Mouse (Mus musculus): ENCODE data around the gene Paqr6. TPM values are rescaled to one million over a fixed set of nuclear protein-coding genes. Genes with fewer than 3 reads are reported as not detected.

Paqr6 gene
- polyA plus RNA-seq, 1 experiment from 2014 or later, result 1.1 TPM

DNA sequence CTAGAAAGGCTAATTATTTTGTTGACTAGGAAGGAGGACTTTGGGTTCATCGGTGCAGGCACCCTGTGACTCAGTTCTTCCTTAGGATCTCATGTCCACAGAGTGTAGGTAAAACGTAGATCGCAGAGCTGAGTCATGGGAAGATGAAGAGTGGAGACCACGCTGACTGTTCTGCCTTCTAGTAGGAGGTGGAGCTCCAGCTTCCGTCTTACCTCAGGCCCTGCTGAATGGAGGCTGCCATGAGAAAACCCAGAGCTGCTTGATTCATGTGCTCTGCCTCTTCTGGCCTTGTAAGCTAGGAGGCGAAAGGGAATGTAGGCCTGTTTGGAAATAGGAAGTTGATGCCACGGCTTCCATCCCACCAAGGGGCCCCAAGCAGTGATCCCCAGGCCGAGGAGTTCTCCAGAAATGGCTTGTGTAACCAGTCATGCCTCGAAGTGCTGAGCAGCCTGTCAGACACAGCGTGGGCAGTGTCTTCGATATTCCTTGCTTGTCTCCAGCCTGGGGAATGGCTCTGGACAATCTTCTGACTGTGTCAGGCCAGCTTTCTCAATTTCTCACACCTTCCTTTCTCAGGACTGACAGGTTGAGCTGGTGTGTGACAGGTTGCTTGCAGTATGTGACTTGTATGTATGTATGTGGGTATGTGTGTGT, 26.9 kb upstream of the Paqr6 start:
- 93% methylated on average over 11 of the region's 11 CpGs for WGBS
- Histone ChIP-seq H3K36me3 (ENCODE audit: control insufficient read depth, insufficient read depth, low read length) (no peaks in the 10 kb centered on the region; the same call in 1 of the 2 replicates), H3K4me2 (ENCODE audit: low read depth, low read length, severe bottlenecking) (peak overlapping the region; percentile 58; the same call in 1 of the 2 replicates), H3K27me3 (ENCODE audit: control insufficient read depth, insufficient read depth, low read length) (no peaks in the 10 kb centered on the region), H3K4me3 (ENCODE audit: low read depth, low read length) (0 out of 2 replicates have a peak overlapping the region, but pooled peaks have one; percentile 6), H3K9me3 (ENCODE audit: control insufficient read depth, low read length) (no peaks in the 10 kb centered on the region), H3K4me1 (replicated peaks; ENCODE audit: control insufficient read depth, insufficient read depth, low read length) (no peaks in the 10 kb centered on the region; the same call in 1 of the 2 replicates), H3K27ac (ENCODE audit: low read depth, low read length) (no peak overlapping the region), H3K9ac (ENCODE audit: low read length) (no peak overlapping the region)
- DNase-seq (ENCODE audit: low spot score) (peak; percentile 47), ATAC-seq (replicated peaks; ENCODE audit: low FRiP score) (no peak)

DNA sequence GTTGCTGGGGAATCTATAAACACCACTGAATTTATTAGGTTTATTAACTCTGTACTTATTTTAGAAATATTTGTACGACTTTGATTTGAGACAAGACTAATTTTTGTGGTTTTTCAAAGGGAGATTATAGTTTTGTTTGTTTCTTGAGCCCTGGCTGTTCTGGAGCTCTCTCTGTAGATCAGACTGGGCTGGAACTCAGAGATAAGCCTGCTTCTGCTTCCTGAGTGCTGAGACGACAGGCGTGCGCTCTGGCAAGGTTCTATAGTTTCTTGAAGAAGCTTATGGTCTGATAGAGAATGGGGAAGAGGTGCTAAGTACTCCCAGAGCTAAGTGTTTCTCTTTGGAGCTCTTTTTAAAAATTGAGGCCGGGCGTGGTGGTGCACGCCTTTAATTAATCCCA, 26.1 kb upstream of the Paqr6 start:
- H3K9ac ChIP-seq (ENCODE audit: low read length), result no peak overlapping the region
- DNase-seq (ENCODE audit: low spot score), result peak; percentile 39
- no peak overlapping the region for H3K4me2 ChIP-seq (ENCODE audit: low read depth, low read length, severe bottlenecking)
- no peak overlapping the region for H3K27ac ChIP-seq (ENCODE audit: low read depth, low read length)
- WGBS, result 90% methylated on average over 7 of the region's 7 CpGs
- no peaks in the 10 kb centered on the region; the same call in 1 of the 2 replicates for H3K4me1 ChIP-seq (replicated peaks; ENCODE audit: control insufficient read depth, insufficient read depth, low read length)
- ATAC-seq (replicated peaks; ENCODE audit: low FRiP score), result no peak
- no peaks in the 10 kb centered on the region for H3K9me3 ChIP-seq (ENCODE audit: control insufficient read depth, low read length)
- H3K4me3 ChIP-seq (ENCODE audit: low read depth, low read length), result no peak overlapping the region
- H3K36me3 ChIP-seq (ENCODE audit: control insufficient read depth, insufficient read depth, low read length), result peaks cover 6% of the 10 kb centered on the region; the same call in 1 of the 2 replicates
- no peaks in the 10 kb centered on the region for H3K27me3 ChIP-seq (ENCODE audit: control insufficient read depth, insufficient read depth, low read length)

DNA sequence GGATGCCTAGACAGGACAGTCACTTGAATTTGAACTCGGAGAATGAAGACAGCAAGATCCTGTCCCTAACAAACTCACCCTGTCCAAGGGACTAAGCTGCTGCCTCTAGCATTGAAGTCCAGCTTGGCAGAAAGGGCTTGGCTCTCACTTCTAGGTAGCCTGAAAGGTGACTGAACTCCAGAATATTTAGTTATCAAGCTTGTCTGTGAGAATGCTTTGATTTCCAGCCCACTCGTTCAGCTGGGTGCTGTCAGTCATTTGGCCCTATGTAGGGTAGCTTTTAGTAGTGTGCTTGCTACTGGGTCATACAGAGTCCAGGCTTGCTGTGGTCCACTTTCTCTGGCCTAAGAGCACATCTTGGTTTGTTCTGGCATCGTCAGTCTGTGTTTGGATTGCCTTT, 25.4 kb upstream of the Paqr6 start:
- no peak overlapping the region for H3K4me2 ChIP-seq (ENCODE audit: low read depth, low read length, severe bottlenecking)
- no peak overlapping the region for H3K27ac ChIP-seq (ENCODE audit: low read depth, low read length)
- no peaks in the 10 kb centered on the region for H3K27me3 ChIP-seq (ENCODE audit: control insufficient read depth, insufficient read depth, low read length)
- WGBS, result 83% methylated on average over 3 of the region's 3 CpGs
- H3K36me3 ChIP-seq (ENCODE audit: control insufficient read depth, insufficient read depth, low read length), result peaks cover 6% of the 10 kb centered on the region; the same call in 1 of the 2 replicates
- no peaks in the 10 kb centered on the region; the same call in 1 of the 2 replicates for H3K4me1 ChIP-seq (replicated peaks; ENCODE audit: control insufficient read depth, insufficient read depth, low read length)
- no peak overlapping the region for H3K4me3 ChIP-seq (ENCODE audit: low read depth, low read length)
- no peak for ATAC-seq (replicated peaks; ENCODE audit: low FRiP score)
- DNase-seq (ENCODE audit: low spot score), result no peak
- no peak overlapping the region for H3K9ac ChIP-seq (ENCODE audit: low read length)
- no peaks in the 10 kb centered on the region for H3K9me3 ChIP-seq (ENCODE audit: control insufficient read depth, low read length)

DNA sequence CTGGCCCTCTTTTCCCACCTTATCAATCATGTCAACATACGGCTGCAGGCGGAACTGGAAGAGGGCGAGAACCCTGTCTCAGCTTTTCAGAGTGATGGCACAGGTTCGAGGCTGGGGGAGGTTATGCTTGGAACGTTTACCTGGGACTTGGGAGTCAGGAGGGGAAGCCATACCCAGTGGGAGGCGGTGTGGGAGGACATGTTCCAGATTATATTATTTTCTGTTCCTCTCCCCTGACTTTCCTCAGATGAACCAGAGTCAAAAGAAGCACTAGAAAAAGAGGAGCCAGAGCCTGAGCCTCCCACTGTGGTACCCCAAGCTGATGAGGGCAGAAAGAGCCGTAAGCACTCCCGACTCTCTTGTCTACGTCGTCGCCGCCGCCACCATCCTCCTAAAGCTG, 13.7 kb upstream of the Paqr6 start:
- Histone ChIP-seq H3K4me1 (replicated peaks; ENCODE audit: control insufficient read depth, insufficient read depth, low read length) (no peaks in the 10 kb centered on the region), H3K4me2 (ENCODE audit: low read depth, low read length, severe bottlenecking) (no peak overlapping the region), H3K4me3 (ENCODE audit: low read depth, low read length) (no peak overlapping the region), H3K27me3 (ENCODE audit: control insufficient read depth, insufficient read depth, low read length) (no peaks in the 10 kb centered on the region), H3K9me3 (ENCODE audit: control insufficient read depth, low read length) (no peaks in the 10 kb centered on the region), H3K27ac (ENCODE audit: low read depth, low read length) (no peak overlapping the region), H3K9ac (ENCODE audit: low read length) (no peak overlapping the region), H3K36me3 (ENCODE audit: control insufficient read depth, insufficient read depth, low read length) (peaks cover 46% of the 10 kb centered on the region)
- ATAC-seq (replicated peaks; ENCODE audit: low FRiP score) (no peak), DNase-seq (ENCODE audit: low spot score) (no peak)
- WGBS, result 95% methylated on average over 13 of the region's 13 CpGs

DNA sequence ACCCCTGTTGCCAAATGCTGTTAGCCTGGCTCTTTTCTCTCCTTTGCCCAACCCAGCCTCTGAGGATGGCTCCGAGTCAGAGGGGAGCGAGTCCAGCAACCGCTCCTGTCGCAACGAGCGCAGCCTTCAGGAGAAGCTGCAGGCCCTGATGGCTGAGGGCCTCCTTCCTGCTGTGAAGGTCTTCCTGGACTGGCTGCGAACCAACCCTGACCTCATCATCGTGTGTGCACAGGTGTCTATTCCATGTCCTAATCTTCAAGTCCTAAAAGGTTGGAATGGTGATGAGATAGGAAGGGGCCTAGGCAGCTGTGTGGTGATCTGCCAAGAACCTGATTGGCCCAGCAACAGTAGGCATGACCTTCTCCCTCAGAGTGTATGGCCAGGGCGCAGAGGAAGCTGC, 11.5 kb upstream of the Paqr6 start:
- Histone ChIP-seq H3K9me3 (ENCODE audit: control insufficient read depth, low read length) (no peaks in the 10 kb centered on the region), H3K4me3 (ENCODE audit: low read depth, low read length) (no peak overlapping the region), H3K9ac (ENCODE audit: low read length) (no peak overlapping the region), H3K4me1 (replicated peaks; ENCODE audit: control insufficient read depth, insufficient read depth, low read length) (no peaks in the 10 kb centered on the region), H3K4me2 (ENCODE audit: low read depth, low read length, severe bottlenecking) (no peak overlapping the region), H3K27me3 (ENCODE audit: control insufficient read depth, insufficient read depth, low read length) (no peaks in the 10 kb centered on the region), H3K27ac (ENCODE audit: low read depth, low read length) (no peak overlapping the region), H3K36me3 (ENCODE audit: control insufficient read depth, insufficient read depth, low read length) (peaks cover 42% of the 10 kb centered on the region)
- 96% methylated on average over 9 of the region's 9 CpGs for WGBS
- ATAC-seq (replicated peaks; ENCODE audit: low FRiP score) (no peak), DNase-seq (ENCODE audit: low spot score) (no peak)

DNA sequence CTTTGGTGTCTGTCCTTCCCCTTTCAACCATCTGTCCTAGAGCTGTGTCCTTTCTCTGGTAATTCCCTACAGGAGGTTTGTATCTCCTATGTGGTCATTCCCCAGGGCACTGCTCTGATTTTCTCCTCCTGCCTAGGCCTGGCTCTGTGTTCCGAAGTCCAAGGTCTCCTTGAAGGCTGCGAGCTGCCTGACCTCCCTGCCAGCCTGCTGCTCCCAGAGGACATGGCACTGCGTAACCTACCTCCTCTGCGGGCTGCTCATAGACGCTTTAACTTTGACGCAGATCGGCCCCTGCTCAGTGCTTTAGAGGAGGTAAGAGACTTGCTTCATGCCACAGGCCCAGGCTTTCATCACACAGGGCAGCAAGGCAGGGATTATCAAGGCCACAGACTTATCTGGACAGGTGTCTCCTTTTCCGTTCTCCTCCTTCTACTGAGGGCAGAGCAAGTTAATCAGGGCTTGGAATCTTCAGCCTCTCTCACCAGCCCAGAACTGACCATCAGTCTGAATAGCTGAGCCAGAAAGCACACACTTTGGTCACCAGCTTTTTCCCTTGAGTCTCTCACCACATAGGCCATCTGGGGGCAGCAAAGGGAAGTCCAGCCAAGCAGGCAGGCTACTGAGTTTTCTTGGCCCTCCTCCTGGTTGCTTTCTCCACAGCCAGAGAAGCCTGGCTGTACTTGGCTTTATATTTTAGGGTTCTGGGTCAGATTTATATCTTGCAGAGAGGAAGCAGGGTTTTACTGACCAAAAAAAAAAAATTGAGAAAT, 9.8 kb upstream of the Paqr6 start:
- WGBS, result 97% methylated on average over 8 of the region's 8 CpGs
- H3K9ac ChIP-seq (ENCODE audit: low read length), result no peak overlapping the region

DNA sequence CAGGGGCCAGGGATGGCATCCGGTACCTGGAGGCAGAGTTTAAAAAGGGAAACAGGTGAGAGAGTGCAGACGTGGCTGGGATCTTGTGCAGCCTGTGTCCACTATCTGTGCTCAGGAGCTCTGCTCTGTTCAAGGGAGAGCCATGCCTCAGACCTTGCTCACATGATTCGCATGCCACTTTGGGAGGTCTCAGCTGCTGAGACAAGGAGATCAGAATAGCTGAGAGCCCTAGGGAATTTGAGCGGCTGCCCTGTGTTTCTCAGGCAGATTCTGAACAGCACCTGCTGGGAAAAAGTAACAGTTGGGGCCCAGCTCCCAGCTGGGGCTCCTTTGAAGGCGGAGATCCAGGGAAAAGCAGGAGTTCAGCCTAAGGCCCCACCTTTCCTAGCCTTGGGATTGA, 4.8 kb upstream of the Paqr6 start:
- no peaks in the 10 kb centered on the region for H3K9me3 ChIP-seq (ENCODE audit: control insufficient read depth, low read length)
- H3K4me1 ChIP-seq (replicated peaks; ENCODE audit: control insufficient read depth, insufficient read depth, low read length), result no peaks in the 10 kb centered on the region; the same call in 1 of the 2 replicates
- H3K36me3 ChIP-seq (ENCODE audit: control insufficient read depth, insufficient read depth, low read length), result peaks cover 26% of the 10 kb centered on the region
- ATAC-seq (replicated peaks; ENCODE audit: low FRiP score) (no peak), DNase-seq (ENCODE audit: low spot score) (no peak)
- 72% methylated on average over 5 of the region's 5 CpGs for WGBS
- H3K4me2 ChIP-seq (ENCODE audit: low read depth, low read length, severe bottlenecking), result no peak overlapping the region
- no peak overlapping the region; the same call in 1 of the 2 replicates for H3K9ac ChIP-seq (ENCODE audit: low read length)
- H3K27me3 ChIP-seq (ENCODE audit: control insufficient read depth, insufficient read depth, low read length), result peaks cover 1% of the 10 kb centered on the region; the same call in 1 of the 2 replicates
- no peak overlapping the region for H3K27ac ChIP-seq (ENCODE audit: low read depth, low read length)
- H3K4me3 ChIP-seq (ENCODE audit: low read depth, low read length), result no peak overlapping the region

More for the DNA sequence above, 9.8 kb upstream of the Paqr6 start:
- Histone ChIP-seq H3K4me2 (ENCODE audit: low read depth, low read length, severe bottlenecking) (no peak overlapping the region), H3K9me3 (ENCODE audit: control insufficient read depth, low read length) (no peaks in the 10 kb centered on the region), H3K36me3 (ENCODE audit: control insufficient read depth, insufficient read depth, low read length) (peaks cover 41% of the 10 kb centered on the region), H3K27ac (ENCODE audit: low read depth, low read length) (no peak overlapping the region), H3K4me3 (ENCODE audit: low read depth, low read length) (no peak overlapping the region), H3K27me3 (ENCODE audit: control insufficient read depth, insufficient read depth, low read length) (no peaks in the 10 kb centered on the region), H3K4me1 (replicated peaks; ENCODE audit: control insufficient read depth, insufficient read depth, low read length) (no peaks in the 10 kb centered on the region)
- ATAC-seq (replicated peaks; ENCODE audit: low FRiP score) (no peak), DNase-seq (ENCODE audit: low spot score) (no peak)

DNA sequence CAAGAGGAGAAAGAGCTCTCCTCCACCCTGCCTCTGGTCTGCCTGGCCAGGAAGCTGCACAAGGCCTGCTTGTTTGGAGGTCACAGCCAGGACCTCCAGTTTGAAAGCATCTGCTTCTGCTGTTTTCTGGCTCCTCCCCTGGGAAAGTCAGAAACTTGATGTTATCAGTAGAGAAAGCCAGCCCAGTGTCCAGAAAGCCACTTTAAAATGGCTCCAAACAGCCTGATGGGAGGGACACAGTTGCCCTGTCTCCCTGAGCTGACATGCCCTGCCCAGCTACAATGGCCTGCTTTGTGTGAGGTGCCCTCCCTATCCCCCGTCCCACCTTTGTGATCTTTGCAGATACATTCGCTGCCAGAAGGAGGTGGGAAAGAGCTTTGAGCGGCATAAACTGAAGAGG, 4.4 kb upstream of the Paqr6 start:
- DNase-seq (ENCODE audit: low spot score) (no peak), ATAC-seq (replicated peaks; ENCODE audit: low FRiP score) (no peak)
- H3K9ac ChIP-seq (ENCODE audit: low read length), result no peak overlapping the region; the same call in 1 of the 2 replicates
- no peak overlapping the region for H3K27ac ChIP-seq (ENCODE audit: low read depth, low read length)
- H3K4me3 ChIP-seq (ENCODE audit: low read depth, low read length), result no peak overlapping the region
- no peaks in the 10 kb centered on the region; the same call in 1 of the 2 replicates for H3K4me1 ChIP-seq (replicated peaks; ENCODE audit: control insufficient read depth, insufficient read depth, low read length)
- H3K9me3 ChIP-seq (ENCODE audit: control insufficient read depth, low read length), result no peaks in the 10 kb centered on the region
- H3K36me3 ChIP-seq (ENCODE audit: control insufficient read depth, insufficient read depth, low read length), result peaks cover 23% of the 10 kb centered on the region
- WGBS, result 65% methylated on average over 3 of the region's 3 CpGs
- peaks cover 4% of the 10 kb centered on the region; the same call in 1 of the 2 replicates for H3K27me3 ChIP-seq (ENCODE audit: control insufficient read depth, insufficient read depth, low read length)
- H3K4me2 ChIP-seq (ENCODE audit: low read depth, low read length, severe bottlenecking), result no peak overlapping the region
